Mouse (Mus musculus) retina, adult 2 months (tissue): ENCODE measurements at regions not wholly inside any gene's neighbourhood (a gene's known extent, or its start where the extent isn't known, plus 50 kb on each side); places are given as distances from the start of the nearest gene placed in this dataset.

Experiments used
- DNase-seq: peaks from one replicate; pipeline ENCODE4 v3.0.0-alpha.2; 2012; ENCODE audit warnings: low read depth, low spot score

DNA sequence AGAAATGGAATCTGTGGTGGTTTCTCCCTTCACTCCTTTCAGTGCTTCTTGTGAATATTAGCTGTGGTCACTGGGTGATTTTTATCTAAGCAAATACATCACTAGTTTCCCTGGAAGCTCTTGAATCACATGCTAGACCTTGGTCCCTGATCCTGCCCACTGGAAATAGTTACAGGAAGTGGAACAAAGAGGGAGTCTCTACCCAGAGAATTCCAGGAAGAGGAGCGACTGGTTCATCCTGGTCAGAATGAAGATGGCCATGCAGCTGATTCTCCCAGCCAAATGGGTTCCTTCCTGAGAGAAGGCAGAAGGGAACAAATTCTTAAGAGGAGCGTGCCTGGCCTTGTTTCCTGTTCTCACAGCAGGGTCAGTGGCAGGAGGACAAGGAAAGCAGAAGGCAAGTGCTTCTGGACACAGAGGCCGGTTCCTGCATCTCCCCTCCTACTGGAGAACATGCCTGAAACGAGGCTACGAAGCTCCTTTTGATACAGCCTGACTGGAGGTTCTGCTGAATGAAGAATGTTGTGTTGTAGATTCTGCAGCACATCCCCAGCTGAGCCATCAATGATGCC, 264.8 kb upstream of the Sdk2 start:
- no peak for DNase-seq

DNA sequence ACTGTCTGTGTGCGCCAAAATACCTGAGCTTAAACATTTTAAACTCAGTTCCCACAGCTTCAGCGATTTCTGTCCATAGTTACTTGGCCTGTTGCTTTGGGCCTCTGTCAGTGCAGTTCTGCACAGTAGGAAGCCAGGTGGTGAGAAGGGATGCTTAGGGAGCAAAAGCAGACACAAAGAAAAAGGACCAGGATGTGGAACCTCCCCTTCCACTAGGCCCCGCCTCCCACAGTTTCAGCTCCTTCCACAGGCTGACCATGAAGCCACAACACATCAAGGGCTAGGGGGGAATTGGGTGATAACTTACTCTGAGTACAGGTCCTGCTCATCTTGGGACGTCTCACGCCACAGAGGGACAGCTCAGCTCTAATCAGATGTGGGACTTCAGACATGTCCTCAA, 263.5 kb upstream of the Sdk2 start:
- DNase-seq = no peak

DNA sequence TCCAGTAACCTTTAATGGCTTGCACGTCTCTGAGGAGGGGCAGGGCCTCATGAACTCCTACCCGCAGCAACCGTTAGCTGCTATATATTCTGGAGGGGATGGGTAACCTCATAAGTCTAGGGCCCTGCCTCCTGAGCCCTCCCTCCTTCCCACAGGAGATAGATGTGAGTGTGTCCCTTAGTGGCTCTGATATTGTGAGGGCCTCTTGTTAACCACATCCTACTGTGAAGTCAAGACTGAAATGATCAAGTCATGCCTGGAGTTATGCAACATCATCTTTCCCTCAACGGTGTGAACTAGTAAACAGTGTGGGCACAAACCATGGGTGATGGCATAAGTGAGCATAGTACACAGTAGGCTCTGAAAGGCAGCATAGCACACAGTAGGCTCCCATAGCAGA, 255.8 kb upstream of the Sdk2 start:
- no peak for DNase-seq

DNA sequence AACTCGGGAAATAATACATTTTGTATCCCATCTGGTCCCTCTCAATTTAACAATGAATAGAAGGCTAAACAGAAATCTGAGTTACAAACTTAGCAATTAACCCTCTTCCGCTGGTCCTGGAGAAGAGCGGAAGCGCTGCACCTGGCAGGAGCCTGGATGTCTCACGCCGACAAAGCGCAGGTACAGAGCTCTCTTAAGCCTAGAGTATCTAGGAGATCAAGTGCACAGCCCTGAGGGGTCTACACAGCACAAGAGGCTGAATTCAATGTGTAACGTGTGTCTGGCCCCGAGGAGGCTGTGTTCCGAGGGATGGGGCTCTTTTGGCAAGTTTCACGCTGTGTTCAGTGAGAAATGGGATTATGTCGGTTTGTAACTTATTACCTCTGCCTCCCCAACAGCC, 255.1 kb upstream of the Sdk2 start:
- no peak for DNase-seq

DNA sequence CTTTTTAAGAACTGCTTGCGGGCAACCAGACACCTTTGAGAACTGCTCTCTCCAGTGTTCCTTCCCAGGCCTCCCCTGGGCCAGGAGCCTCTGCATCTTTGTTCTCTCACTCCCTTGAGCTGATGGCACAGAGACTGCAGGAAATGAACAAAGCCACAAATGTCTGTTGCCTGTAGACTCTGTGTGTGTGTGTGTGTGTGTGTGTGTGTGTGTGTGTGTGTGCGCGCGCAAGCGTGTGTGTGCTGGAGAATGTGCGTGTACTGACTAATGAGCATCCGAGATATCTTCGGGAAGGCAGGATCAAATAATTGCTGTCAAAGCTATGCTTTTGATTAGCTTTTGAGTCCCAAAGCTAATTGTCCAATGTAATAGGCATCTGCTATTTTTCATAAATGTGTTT, 254.7 kb upstream of the Sdk2 start:
- no peak for DNase-seq

DNA sequence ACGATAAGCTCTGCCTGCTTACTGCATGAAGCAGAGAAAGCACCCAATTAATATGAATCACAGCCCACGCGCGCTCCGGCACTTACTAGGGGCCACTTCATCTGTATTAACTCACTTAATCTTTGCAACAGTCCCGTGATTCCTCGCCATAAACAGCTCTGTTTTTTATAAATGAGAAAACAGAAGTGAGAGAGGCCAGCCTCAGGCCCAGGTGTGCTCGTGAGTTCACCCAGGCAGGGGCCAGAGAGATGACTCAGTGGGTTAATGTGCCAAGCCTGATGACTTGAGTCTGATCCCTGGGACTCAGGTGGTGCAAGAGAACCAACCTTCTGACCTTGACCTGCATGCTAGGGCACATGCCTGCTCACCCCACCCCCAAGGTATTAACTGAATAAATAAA, 248.4 kb upstream of the Sdk2 start:
- no peak for DNase-seq

DNA sequence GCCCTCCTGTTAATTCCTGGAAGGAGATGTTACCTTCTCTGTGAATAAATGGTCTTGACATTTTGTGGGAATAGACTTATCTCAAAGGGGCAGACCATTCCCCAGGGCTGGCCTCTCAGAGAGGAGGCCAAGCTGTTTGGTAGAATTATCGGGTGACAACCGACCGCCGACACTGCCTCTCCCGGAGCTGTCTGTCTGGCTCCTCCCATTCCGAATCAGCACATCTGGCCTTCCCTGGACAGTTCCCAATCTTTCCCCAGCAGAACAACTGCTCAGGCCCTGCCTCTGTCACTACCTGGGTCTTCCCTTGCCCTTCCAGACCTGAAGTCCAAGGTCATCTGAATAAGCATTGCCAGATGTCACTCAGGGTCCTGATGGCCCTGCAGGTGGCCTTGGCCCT, 246.8 kb upstream of the Sdk2 start:
- no peak for DNase-seq

DNA sequence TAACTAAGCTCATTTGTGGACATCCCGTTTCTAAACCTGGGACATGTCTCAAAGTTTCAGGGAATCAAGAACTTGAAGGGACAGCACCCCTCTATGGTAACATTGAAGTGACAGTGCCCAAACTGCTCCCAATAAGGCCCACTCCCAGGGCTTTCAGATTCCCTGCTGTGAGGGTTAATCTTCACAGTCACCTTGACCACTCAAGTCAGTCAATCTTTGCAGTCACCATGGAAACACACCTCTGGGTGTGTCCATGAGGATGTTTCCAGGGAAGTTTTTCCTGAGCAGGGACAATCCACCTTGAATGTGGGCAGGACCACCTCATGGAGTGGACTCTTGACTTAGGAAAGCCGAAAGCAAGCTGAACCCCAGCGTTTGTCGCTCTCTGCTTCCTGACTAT, 244.8 kb upstream of the Sdk2 start:
- no peak for DNase-seq

DNA sequence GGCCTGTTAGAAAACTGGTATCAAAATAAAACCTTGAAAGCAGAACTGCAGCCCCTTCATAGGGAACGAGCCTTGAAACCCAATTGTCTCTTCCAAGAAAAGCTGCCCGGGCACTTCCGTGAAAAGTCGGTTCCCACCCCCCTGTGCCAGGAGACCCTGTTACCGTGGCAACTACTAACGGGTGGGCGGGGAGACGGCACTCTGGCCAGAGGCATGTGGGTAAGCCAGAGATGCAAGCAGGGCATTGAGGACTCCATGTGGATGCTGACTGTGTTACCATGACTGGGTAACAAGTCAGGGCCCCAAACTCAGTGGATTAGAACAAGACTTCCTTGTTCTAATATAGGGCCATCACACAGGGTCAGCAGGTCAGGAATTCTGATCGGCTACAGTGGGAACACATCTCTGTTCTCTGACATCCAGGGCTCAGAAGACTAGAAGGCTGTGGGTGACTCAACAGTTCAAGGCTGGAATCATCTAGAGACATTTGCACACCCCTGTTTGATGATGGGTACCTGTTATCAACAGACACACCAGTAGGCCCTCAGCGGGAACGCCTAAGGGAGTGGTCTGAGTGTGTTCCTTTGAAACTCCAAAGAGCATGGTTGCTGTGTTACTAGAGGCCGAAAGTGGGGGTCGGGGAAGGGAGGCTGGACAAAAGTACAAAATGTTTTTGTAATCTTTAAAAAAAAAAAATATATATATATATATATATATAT, 236.9 kb upstream of the Sdk2 start:
- DNase-seq = no peak

DNA sequence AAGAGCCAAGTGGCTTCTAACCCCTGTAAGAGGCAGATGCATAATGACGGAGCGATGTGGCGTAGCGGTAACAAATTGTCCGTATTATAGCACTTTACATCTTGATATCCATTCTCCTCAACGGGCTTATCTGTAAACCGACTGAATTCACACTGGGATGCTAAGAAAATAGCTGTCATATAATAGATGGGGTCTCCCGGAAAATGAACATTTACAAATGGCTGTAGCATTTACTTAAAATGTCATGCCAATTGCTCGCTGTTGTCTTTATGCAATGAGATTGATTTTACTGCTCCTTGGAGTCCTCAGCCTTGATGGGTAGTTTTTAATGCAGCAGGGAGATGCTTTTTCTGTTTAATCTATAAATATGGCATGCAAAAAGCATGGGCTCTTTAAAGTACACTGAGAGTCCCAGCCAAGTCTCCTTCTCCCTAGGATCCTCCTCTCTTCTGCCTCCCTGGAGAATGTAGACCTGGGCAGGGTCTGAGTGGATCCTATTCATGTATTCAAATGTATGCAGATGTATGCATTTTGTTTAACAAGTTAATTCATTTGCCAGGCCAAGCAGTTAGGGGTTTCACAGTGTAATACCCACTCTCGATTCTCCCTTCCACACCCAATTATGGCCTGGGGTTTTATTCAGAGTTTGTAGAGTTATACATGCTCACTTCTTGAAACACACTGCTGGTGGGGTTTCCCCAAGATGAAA, 233.9 kb upstream of the Sdk2 start:
- no peak for DNase-seq

DNA sequence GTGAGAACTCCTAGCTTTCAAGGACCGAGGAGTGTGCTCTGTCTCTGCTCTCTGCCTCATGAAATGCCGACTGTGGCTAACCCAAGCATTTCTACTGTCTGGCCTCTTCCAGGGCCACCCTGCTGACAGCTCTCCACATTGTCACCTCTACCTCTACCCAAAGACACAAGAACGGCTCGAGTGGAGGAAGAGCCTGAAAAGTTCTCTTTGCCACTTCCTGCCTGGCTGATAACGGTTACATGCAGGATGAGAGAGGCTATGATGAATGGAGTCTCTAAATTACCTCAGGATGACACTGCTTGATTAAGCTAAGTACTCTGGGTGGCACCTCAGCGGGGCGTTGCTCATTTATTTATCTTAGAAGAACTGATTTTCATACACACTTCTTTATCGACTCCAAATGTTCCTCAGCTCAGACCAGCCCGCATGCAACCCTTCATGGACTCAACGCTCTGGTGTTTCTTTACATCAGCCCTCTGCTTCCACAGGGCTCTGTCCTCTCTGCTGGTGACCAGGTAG, 230.0 kb upstream of the Sdk2 start:
- no peak for DNase-seq

DNA sequence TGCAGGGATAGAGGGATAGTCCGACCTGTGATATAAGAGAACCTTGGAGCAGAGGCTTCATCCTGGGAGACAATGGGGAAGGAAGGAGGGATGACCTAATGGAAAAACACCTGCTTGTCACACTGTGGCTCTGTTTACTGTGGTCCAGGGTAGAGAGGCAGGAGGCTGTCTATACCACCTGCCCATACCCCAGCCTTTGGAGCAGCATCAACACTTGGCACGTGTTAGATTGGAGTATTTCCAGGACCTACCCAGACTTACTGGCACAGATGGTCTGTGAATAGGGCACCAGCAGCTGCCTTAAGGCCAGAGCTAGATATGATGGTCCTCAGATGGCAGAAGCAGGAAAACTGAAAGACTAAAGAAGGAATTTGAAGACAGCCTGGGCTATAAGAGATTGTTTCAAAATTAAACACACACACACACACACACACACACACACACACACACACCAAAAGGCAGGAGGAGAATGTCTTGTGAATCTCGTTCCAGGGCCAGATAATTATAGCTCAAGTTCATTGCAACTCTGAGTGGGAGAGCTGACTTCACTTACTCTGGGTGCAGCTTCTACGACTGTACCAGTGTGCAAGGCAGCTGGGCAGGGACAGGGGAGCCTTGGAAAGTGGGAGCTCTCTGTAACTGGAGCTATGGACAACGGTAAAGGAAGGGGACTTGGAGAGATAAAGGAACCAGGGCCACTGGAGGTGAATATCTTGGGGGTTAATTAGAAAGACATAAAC, 227.8 kb upstream of the Sdk2 start:
- no peak for DNase-seq

DNA sequence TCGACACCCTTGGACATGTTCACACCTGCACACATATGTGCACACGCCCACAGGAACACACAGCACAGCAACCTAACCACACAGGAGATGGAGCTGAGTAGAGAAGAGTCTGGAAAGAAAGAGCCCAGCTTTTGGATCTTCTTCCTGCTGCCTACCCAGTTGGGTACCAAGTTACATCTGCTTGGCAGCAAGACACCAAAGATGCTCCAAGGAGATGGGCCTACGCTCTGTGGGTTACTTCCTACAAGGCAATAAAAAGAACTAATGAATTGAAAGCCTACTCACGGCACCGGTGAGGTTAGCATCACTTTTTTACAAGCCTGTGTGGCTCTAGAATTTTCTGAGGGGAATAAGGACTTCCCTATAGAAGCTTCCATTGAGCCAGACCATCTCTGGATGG, 224.4 kb upstream of the Sdk2 start:
- DNase-seq = no peak

DNA sequence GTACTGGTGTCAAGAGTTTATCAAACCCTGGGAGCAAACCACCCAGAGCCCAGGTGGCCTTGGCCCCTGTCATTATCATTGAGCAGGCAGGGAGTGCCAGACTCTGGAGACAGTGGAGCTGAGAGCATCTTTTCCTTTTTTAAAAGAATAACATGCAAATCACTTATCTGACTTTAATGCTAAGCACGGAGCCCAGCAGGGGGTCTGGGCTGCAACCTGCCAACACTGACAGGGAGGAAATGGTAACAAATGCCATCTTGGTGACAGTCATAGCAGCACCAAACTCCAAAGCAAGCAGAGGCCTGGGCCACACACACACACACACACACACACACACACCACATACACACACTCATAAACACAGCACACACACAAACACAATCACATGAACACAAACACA, 223.1 kb upstream of the Sdk2 start:
- no peak for DNase-seq

DNA sequence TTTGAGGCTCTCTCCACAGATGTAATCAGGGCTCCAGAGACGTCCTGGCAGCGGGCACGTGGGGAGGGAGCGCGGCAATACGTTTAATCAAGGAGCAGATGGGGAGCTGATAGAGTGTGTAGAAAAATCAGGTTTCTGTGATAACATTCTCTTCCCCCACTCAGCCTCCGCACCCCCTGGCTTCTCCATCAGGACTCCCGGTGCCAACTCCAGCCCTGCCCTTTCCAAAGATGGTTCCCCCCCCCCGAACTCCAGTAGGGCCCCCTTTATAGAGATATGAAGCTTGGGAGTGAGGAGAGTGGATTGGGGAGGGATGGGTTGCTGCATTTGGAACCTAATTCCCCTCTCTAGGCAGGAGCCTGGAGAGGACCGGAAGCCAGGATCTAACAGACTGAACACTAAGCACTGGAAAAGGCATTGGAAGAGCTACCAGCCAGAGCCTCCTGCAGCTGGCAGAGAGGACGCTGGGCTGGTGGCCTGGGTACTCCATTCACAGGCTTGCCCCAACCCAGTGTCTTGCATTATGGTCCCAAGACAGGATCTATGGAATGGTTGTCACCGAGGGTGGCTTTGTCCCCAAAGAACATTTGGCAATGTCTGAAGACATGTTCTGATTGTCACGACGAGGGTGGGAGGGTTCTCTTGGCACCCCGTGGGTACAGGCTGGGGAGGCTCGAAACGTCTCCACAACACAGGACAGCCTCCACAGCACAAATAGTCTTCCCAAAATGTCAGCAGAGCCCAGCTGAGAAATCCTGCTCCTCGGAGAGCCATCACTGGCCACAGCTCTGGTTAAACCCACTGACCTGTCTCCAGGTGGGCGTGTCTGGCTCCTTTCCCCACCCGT, 218.2 kb upstream of the Sdk2 start:
- no peak for DNase-seq

DNA sequence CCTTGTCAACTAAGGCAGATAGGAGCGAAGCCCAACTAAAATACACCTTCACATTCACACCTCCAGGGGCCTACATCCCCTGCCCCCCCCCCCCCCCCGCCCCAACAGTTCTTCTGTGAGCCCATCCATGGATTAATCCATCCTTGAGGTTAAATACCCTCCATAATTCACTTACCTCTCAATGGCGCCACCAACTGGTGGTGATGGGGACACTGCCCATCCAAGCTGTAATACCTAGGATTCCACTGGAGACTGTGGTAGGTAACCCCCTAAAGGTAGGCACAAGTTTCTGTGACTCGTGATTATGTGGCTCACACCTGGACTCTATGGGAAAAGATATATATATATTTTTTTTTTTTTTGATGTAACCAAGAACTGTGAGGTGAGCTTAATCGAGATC, 216.4 kb upstream of the Sdk2 start:
- DNase-seq = no peak

DNA sequence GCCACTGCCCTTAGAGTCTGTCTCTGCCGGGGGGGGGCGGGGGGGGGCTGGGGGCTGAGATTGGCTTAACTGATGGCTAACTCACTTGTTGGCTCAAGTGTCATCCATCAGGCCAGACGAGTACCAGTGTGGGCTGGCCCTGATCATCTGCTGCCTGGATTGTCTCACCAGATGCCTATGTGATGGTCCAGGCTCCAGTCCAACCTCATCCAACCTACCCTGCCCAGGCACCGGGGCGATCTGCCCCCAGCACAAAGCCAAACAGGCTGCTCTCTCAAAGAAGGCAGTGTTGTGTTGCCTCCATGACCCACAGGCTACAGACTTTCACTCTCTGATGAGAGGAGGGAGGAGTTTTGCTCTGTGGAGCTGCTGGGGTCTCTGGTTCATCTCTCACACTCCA, 215.7 kb upstream of the Sdk2 start:
- DNase-seq = no peak

DNA sequence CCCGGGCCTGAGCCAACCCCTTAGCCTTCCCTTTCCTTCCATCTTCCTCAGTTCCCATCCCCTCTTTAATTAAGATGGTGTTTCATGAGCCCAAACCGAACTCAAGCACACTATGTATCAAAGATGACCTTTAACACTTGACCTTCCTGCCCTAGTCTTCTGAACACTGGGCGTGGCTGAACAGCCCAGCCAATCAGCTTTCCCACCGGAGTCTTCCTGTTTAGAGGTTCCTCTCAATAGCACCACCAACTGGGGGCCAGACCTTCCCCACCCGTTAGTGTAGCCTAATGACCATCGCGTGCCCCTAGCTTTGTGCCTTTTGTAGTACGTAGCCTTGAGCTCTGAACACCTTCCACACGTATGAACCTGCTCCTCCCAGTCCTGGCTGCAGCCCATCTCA, 215.0 kb upstream of the Sdk2 start:
- no peak for DNase-seq

DNA sequence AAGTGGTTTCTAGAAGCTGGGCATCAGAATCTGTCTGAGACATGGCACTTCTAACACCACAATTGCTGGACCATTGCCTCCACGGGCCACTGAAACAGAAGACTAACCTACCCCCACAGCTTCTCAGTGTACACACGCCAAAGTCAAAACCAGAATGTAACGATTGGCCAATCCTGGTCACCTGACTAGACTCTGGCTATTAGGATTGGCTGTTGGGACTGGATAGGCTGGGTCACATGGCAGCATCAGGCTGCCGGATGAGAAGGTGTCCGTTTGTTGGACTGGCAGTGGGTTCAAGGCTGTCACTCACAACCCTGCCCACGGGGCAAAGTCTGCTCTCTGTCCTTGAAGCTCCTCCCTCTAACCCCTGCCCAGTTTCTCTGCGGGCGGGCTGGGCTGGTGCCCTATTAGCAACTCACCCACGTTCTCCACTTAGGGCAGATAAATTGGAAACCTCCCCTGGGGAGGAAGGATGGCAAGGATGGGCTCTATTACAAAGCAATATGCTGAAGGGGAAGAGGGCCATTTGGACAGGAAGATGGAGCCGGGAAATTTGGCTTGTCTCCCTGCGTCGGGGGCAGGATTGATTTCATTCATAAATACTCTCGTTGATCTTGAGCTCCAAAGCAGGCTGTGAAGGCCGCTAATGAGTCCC, 214.3 kb upstream of the Sdk2 start:
- DNase-seq = no peak

DNA sequence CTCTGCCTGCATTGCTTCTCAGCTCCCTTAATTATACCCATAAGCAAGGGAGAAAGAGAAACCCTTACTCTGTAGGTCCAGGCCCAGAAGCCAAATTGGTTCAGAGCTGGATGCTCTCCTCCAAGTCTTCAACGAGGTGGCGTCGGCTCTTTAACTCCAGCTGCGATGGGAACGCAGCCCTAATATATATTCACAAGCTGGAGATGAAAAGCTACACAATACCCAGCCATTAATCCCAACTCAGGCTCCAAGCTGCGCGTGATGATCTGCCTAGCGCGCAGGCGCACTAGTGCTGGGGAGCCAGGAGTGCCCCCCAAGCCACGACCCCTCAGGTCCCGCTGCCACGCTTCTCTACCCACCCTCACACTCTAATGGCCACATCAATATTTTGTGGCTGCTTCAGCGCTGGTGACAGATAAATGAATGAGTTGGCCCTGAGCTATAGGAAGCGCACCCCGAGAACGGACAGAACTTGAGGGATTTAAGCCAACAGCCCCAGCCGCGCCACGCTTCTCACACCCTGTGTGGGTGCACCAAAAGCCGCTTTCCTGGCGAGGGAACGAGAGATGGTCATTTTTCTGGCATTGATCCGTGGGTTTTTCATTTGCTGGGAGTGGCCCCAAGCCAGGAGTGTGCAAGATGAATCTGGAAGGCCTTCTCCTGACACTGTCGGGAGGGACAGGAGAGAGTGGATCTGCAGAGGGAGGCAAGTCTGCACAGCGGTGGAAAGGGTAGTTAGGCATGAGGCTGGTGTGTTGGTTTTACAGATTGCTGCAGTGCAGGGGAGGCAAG, 210.9 kb upstream of the Sdk2 start:
- DNase-seq = no peak
